Mouse (Mus musculus): Measurements from ENCODE around the gene Ogfrl1.

DNA sequence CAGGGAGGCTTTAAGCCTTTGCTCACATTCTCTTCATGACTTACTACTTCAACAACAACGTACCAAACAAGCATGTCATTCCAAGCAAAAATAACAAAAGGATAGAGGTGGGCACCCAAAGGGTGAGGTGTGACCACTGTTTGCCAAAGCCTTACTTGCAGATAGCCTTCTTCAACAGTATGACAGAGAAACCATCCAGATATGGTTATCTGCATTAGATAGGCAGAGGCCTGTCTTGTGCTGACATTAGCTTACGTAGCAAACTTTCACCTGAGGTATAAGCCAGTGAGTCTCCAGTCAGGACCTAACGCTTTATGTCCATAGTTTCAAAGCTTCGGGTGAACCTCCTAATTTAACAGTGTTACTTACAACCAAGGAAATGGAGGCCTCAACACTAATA is 23.4 kb downstream of the Ogfrl1 start:
- TF ChIP-seq CTCF (IDR thresholded peaks at IDR 0.05; ENCODE audit: low read depth) (no peak), EP300 (IDR thresholded peaks at IDR 0.05; ENCODE audit: low read depth) (no peak)

Measured in liver, postnatal 0 days (tissue).